Mouse (Mus musculus): ENCODE data around the gene Hps3.
"Not testable (repeated sequence)": the region's sequence is repeated elsewhere in the genome, so short reads cannot be mapped to it uniquely, and the experiment has no call there.

The Hps3 gene

DNA sequence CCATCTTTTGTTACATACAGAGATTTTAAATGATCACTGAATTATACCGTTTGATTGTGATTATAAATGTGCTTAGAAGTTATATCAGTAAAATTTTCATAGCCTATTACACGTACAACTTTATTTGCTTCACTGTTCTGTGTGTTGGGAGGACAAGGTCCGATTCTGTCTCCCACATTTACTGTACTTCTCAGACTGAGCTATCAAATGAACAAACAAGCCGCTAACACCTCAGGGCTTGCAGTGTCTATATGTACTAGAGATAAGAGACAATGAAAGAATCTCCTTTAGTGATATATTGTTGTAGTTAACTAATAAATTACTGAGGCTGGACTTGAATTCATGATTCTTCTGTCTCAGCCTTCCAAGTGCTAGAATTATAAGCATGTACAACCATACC lies 27.8 kb downstream of the Hps3 start:
- DNase-seq (ENCODE audit: low spot score in 2 of 2), result no peak

DNA sequence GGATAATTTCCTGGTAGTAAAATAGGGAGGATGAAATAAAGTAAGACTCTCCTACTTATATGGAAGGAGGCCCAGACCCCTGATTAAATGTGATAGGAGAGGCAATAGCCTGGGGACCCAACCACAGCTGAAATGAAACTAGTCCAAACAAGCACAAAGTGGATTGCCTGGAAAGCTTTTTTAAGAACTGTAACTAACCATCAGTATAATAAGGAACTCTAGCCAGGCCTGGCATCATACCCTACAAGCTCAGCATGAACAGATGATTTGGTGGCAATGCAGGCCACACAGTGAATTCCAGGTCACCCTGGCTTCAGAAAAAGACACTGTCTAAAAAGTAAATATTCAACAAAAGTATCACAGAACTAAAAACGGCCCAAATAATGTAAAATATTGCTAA lies 29.5 kb downstream of the Hps3 start:
- DNase-seq (ENCODE audit: low spot score in 2 of 2), result no peak

DNA sequence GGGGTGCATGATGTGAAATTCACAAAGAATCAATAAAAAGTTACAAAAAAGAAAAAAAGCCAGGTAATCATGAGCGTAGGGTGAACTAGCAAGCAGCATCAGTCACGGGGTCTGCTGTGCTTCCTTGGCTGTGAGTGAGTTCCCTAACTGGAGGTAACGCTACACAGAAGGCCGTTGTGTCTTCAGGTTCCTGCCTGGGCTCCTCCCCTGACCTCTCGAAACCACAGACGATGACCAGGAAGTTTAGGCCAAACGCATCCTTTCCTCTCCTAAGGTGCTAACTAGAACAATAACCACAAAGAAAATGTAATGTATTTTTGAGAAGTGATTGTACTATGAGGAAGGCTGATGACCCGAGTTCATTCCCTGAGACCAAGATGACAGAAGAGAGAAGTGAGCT lies 30.7 kb downstream of the Hps3 start:
- peak in 1 of 2 experiments; percentile 50 for DNase-seq (ENCODE audit: low spot score in 2 of 2)

DNA sequence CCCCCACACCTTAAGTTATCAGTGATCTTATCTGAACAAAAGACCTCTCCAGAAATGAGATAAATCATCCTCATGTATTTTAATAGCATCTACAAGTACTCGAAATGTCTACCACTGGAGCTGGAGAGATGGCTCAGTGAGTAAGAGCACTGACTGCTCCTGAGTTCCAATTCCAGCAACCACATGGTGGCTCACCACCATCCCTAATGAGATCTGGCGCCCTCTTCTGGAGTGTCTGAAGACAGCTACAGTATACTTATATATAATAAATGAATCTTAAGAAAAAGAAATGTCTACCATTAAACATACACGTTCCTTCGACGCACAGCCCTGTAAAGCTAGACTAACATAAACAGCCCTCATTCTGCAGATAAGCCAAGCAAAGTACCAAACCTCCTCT lies 32.3 kb downstream of the Hps3 start:
- DNase-seq (ENCODE audit: low spot score in 2 of 2), result no peak

DNA sequence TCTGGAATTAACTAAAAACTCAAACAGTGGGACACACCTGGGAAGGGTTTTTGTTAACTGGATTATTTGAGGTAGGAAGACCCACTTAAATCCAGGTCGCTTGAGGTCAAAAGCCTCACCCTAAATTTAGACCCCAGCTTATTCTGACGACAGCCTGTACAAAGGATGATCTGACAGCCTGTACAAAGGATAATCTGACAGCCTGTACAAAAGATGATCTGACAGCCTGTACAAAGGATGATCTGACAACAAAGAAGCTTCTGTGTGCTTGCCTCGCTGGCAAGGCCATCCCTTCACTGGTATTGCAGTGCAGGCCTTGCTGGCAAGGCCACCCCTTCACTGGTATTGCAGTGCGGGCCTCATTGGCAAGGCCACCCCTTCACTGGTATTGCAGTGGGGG lies 34.3 kb downstream of the Hps3 start:
- DNase-seq (ENCODE audit: low spot score in 2 of 2), result no peak

DNA sequence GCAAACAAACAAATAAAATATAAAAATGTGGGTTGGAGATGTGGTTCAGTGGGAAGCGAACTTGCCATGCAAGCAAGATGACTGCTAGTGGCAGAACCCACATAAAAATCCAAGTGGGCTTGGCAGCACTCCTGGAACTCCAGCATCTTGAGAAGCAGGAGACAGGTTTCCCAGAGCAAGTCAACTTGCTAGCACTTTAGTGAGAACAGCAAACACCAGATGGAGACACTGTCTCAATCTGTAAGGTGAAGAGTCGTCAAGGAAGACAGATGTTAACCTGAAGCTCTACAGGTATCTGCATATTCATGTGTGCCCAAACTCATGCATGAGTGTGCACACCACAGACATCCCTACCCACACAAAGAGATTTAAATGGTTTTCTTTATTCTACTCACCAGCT lies 35.6 kb downstream of the Hps3 start:
- DNase-seq (ENCODE audit: low spot score in 2 of 2), result no peak

DNA sequence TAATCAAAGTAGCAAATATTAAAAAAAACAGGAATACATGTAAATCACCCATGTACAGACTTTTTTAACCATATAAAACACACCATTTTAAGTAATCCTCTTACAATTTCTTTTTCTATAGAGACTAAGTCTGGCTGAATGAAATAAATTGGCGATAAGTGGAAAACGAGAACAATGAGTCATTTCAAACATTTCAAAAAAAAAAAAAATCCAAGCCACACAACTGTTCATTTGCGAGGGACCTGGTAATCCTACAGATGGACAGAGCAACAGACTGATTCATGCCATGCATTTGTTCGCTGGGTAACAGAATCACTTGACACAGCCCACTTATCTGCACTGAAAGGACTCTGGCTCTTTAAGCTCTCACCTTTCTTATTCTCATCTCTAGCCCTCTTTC lies 42.7 kb downstream of the Hps3 start:
- no peak for DNase-seq (ENCODE audit: low spot score in 2 of 2)

DNA sequence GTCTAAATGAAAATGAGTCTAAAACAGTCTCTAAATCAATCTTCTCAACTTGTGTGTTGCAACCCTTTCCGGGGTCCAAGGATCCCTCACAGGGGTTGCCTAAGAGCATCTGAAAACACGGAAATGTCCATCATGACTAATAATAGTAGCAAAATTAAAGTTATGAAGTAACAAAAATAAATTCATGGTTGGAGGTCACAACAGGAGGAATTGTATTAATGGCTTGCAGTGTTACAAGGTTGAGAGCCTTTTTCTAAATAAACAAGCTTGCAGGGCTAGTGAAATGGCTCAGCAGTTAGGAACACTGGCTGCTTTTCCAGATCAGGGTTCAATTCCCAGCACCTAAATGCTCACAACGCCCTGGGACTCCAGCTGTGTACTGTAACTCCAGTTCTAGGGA lies 45.1 kb downstream of the Hps3 start:
- DNase-seq (ENCODE audit: low spot score in 2 of 2), result no peak

DNA sequence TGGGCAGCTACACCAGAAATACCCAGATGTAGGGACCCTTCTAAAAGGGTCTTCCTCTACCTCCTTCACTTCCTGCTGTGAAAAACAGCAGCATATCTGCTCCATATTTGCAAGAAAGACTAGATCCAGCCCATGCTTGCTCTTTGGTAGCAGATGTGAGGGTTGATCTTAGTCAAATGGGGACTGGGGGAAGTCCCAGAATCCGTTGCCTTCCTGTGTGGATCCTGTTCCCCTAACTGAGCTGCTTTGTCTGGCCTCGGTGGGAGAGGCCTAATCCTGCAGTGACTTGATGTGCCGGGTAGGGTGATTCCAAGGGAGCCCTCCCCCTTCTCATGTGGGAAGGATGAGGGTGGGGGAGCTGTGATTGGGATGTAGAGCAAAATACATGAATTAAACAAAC lies 49.0 kb downstream of the Hps3 start:
- no peak for DNase-seq (ENCODE audit: low spot score in 2 of 2)

DNA sequence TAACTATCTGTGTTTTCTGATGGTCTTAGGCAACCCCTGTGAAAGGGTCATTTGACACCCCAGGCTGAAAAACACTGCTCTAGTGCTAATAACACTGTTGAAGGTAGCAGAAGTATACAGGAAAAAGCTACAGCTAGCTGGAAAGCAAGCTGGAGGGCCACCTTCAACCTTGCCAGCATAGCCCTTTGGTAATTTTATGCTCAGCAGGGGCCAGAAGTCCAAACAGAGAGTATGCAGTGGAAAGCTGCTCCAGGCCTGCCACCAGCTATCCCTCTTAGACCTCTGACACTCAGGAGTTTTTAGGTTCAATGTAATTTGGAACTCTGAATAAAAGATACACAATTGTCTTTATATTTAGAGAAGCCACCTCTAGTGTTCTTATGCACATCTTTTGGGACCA lies 52.3 kb downstream of the Hps3 start:
- DNase-seq (ENCODE audit: low spot score in 2 of 2), result no peak

DNA sequence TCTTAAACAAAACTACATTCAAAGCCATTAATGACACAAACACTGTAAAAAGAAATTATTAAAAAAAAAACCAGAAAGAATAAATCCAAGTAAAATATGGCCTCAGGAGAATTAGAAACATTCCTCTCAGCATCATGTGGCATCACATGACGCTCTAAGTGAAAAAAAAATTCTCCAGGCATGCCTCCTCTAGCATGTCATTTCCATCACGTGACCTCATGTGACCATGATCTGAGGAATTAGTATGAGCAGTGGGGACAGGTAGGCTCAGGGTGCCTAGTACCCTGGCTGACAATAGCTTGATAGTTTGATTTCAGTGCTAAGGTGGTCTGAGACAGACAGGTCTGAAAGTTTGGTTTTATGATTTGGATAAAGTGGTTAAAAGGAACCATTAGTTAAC lies 54.0 kb downstream of the Hps3 start:
- DNase-seq (ENCODE audit: low spot score in 2 of 2), result no peak

DNA sequence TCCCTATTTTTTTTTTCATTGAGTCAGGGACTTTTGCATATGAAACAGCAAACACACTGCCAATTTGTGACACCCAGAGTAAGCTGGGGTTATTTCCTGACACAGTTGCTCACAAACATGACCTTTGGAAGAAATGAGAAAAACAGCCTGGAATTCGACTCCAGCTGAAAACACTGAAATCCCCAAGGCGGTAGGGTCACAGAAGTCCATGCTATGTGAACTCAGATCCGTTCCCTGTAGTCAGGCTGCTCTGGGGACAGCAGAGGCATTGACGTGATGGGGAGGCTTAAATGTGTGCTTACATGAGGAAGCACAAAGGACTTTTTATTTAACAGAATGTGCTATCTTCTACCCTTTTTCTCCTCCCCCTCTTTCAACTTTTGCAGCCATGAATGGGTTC lies 56.6 kb downstream of the Hps3 start:
- DNase-seq (ENCODE audit: low spot score in 2 of 2), result no peak

DNA sequence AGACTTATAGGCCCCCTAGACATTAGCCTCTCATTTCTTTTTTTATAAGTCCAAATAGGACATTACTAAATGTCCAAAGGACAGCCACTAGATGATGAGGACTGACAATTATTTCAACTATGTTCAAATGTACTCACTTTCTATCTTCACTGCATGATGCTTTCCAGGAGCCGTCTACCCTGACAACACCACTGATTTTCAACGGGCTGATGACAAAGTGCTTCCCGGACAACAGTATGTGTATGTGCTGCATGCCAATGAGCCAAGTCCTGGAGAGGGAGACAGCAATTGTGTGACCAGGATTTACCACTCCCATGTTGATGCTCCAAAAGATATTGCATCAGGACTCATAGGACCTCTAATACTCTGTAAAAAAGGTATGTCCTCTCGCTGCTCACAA lies 69.0 kb downstream of the Hps3 start:
- DNase-seq (ENCODE audit: low spot score in 2 of 2), result no peak

DNA sequence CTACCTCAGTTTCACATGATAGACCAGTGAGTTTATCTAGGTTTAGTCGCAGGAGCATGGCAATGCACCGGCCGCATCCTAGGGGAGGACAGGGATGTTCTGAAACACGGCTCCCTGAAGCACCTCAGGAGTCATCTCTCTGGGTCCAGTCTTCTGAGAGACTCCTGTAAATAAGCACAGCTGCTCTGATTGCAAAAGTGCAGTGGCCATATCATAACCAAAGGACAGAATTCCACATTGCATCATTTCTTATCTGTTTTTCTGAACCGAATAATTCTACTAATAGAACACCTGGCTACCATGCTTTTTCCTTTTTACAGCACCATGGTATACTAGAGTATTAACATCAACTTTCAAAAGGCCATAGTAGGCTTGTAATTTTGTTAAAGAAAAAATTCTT lies 69.9 kb downstream of the Hps3 start:
- no peak for DNase-seq (ENCODE audit: low spot score in 2 of 2)

DNA sequence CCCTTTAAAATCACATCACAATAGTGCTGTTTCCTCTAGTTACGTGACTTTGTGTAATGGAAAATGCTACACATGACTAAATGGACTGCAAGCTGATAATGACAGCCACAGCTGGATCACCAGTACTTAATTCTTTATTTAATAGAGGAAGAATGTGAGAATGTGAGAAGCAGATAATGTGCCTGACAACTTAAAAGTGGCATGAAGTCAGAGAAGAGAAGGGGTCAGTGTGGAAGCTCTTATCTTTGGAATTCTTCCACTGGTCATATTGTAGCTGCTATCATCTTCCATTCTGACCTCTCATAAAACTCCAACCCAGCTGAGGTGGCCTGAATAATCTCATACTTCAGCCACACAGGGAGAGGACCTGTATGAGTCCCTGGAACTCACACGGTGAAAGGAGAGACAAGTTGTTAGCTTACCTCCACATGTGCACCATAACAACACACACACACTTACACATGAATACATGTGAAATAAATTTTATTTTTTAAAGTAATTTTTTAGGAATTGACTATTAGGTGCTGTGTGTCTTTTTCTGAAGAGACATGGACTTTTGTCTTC lies 70.4 kb downstream of the Hps3 start:
- DNase-seq (ENCODE audit: low spot score in 2 of 2), result no peak

DNA sequence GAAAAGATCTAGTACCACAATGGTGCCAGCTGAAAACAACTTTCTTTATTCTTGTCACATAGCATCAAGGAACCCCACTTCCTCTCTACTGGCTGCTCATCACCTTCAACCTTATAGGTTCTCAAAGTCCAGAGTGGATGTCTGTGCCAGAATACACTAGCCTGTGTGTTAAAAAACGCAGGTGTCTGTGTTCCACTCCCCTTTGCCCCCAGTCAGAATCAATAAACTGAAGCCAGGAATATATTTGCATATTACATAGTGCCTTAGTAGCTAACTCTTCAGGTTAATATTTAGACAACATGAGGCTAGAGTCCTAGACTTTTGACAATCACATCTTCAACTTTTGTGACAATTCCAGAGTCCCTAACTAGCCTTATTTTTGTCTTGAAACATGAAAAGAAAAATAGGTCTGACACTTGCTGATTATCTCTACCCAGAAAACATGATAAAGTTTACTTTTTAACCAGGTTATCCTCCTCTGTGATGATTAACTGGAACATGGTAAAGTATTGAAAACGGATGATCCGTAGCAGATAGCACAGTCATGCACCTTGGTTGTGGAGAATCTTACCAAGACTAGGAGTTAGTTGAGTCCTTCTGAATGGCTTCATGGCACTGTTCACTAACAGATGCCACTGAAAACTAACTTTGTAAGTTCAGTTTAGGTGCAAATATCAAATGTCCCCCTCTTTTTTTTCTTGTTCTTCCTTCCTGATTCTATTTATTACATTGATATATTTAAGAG lies 72.2 kb downstream of the Hps3 start:
- no peak for DNase-seq (ENCODE audit: low spot score in 2 of 2)

DNA sequence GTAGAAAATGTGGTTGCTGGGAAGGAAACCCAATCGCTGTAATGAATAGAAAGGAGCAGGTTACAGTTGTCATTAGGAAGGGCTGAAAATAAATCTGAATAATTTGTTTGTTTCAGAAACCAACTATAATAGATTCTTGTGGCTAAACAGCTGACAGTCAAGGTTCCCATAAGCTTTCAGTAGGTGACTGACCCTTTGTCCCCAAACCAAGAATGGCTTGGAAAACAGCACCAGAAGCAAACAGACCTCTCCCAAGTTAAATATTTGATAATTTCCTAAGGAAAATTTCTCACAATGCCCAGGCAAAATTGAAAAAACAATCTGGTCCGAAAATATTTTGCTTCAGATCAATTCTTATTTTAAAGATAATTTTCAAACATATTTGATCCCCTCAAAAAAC lies 73.8 kb downstream of the Hps3 start:
- no peak for DNase-seq (ENCODE audit: low spot score in 2 of 2)

DNA sequence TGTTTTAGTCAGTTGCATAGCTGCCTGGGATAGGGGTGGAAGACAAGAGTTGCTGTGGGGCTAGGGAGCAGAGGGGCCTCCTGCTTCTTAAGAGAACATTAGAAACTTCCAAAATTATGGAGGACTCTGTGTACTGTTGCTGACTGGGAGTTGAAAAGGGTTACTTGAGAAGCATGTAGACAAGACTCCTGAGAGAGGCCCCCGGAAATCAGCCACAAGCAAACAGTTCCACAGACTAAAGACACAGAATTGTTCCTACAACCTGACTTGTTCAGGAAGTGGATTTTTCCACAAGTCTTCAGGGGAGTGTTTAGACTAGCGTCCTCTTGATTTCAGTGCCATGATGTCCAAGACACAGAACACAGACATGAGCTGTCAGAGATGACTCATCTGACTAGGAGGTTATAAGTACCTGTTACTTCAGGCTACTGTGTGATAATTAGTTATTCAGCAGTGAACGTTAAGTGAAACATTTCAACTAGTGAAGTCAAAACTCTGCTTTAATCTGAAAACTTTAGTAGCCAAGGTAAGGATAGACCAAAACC lies 74.5 kb downstream of the Hps3 start:
- no peak for DNase-seq (ENCODE audit: low spot score in 2 of 2)

DNA sequence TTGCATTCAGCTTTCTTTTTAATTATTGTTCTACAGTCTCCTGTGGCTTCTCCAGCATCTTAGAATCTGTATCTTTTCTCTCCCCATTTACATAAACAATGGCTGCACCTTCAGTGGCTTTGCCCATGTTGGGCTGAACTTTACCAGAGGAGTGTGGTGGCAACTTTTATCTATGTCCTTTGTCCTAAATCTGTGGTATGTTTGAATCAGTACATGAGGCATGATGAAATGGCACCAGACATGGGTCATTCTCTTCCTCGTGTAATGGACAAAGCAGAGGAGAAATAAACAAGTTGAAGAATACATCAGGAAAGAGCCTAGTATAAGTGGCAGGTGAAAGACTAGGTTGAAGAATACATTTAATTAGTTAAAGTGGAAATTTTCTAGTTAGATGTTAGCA lies 76.1 kb downstream of the Hps3 start:
- DNase-seq (ENCODE audit: low spot score in 2 of 2), result no peak

DNA sequence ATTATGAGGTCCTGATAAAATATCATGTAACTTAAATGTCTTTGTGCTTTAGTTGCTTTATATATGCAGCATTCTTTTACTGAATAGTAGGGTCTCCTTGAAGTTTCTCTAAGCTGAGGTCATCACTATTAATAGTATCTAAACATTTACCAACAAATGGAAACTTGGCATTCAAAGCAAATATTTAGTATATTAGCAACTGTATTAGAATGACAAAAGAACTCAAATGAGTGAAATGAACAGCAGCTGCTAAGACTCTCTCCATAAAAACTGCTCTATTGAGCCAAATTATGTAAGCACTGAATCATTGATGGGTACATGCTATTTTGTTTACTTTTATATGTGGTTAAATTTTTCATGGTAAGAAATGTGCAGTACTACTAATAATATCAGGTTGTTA lies 77.1 kb downstream of the Hps3 start:
- no peak for DNase-seq (ENCODE audit: low spot score in 2 of 2)

DNA sequence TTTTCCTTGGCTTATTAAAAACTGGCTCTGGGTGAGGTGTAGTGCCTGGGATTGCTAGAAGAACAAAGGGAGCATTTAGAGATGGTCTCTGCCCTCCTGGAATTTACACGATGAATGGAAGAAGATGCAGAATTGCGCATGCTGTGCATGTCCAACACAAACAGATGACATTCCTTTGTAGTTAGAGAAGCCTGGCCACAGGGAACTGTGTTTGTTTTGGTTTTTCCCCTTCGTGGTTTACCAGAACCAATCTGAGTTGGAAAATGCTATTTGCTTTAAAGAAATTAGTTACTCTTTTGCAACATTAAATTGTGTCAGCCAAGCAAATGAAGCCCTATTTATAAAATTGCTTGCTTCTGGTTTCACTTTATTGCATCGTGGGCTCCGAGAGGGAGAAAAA lies 78.2 kb downstream of the Hps3 start, which contains the start of gene Cp:
Gene Cp, plus strand, starts transcription at position 170 of the 400 bp plus-strand sequence.
- DNase-seq (ENCODE audit: low spot score in 2 of 2), result no peak

DNA sequence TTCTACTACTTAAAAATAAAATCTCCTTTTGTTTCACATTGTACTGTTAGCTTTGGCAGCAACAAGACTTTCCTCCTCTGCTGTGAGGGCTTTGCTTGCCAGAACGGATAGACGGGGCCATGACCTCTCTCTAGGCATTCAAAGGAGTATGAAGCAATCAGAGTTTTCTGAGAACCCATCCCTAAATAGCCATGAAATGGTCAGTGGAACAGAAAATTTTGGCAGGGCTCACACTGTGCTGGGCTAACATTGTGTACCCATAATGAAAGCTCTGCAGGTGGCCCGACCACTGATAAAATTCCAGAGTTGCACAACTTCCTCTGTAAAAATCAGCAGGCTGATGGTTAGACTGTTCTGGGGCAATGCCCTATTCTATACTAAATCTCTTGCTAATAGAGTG lies 81.2 kb downstream of the Hps3 start:
- no peak for DNase-seq (ENCODE audit: low spot score in 2 of 2)

DNA sequence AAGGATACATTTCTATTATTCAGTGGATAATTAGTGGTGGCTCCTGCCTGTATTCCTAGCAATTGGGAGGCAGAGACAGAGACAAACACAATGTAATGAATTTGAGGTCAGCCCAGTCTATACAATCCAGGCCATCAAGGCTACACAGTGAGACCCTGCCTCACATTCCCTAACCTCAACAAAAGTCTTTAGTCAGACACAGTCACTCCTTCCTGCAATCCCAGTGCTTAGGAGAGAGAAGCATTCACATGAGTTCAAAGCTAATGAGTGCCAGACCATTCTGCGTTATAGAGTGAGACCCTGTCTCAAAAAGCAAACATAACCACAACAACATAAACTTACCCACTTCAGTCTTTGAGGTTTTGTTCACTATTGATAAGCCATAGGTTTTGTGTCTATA lies 81.7 kb downstream of the Hps3 start:
- DNase-seq (ENCODE audit: low spot score in 2 of 2), result no peak

DNA sequence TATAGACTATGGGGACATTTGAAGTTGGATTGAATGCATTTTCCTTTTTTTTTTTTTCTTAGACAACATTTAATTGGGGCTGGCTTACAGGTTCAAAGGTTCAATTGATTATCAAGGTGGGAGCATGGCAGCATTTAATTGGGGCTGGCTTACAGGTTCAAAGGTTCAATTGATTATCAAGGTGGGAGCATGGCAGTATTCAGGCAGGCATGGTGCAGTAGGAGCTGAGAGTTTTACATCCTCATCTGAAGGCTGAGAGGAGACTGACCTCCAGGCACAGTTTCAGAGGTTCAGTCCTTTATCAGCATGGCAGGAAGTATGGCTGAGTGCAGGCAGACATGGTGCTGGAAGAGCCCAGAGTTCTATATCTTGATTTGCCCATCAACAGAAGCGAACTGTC lies 85.7 kb downstream of the Hps3 start:
- not testable (repeated sequence) for DNase-seq (ENCODE audit: low spot score in 2 of 2)
